ENCODE assay signal across 16 mouse cellular contexts in genomic region chr13:26338795-26339194, GRCm38 (mm10).
A peak's percentile ranks its signal among the peaks of the same experiment; 100 is the strongest.
DNase-seq lines count a peak whose midpoint lies in the region; TF ChIP-seq lines count a peak whose summit lies in the region.
"Had no signal": no experiment of that assay in that cellular context is flagged by ENCODE, and none has a peak within 500 bp of the region (broad histone marks: within the 10 kb centered on the region; RNA-seq: fewer than 3 reads in every experiment).

No protein-coding gene starts in this region.

- H3K27ac ChIP-seq in layer of hippocampus, adult 2 months: 0 out of 2 replicates have a peak overlapping the region, but pooled peaks have one; percentile 44
- H3K27ac ChIP-seq: embryonic facial prominence, embryonic 10.5 days; liver, embryonic 14.5 days; midbrain, embryonic 10.5 days had no signal

- H3K4me3 ChIP-seq in layer of hippocampus, adult 2 months: no peak overlapping the region
- H3K4me3 ChIP-seq: embryonic facial prominence, embryonic 10.5 days; erythroblast, embryonic 14.5 days; midbrain, embryonic 10.5 days had no signal

- no peak for TF ChIP-seq CTCF in layer of hippocampus, adult 2 months (conservative IDR thresholded peaks at IDR 0.05)

- peak; percentile 12 for DNase-seq in layer of hippocampus, adult 11-12 months (ENCODE audit: low spot score)
- DNase-seq in layer of hippocampus, postnatal 25 days (ENCODE audit: extremely low spot score in 1 of 2, low spot score in 1 of 2): no peak
- peak; percentile 67 for DNase-seq in 3T3-L1 (ENCODE audit: low read depth, low spot score)
- peak; percentile 5 for DNase-seq in brain, adult 2 months (ENCODE audit: low read depth, low spot score)
- DNase-seq in layer of hippocampus, adult 2 months (ENCODE audit: low spot score in 2 of 2): peak in 1 of 2 experiments; percentile 17
- no peak for DNase-seq in T-cell, adult 2 months (ENCODE audit: low spot score)
- DNase-seq in liver: no peak
- DNase-seq: cerebellum, postnatal 25 days; forebrain, postnatal 0 days; gastrocnemius, postnatal 10 days; kidney, adult 9 months; lung, postnatal 36 days had no signal

Comparison
In these comparisons a context has a peak if more than half of its experiments do, and no peak if none do; other contexts are left out.
1. DNase-seq: peak in layer of hippocampus, adult 11-12 months (single experiment), 3T3-L1 (single experiment) and brain, adult 2 months (single experiment); none in layer of hippocampus, postnatal 25 days (0 of 2), T-cell, adult 2 months (single experiment) and liver (single experiment).